Comparison of ENCODE assay signal across 15 mouse cellular contexts in genomic region chr13:49546517-49546916, GRCm38 (mm10). TPM values are rescaled to one million over a fixed set of nuclear protein-coding genes. Genes with fewer than 3 reads are reported as not detected.
DNase-seq lines count a peak whose midpoint lies in the region; ATAC-seq and TF ChIP-seq lines count a peak whose summit lies in the region.
"Had no signal": no experiment of that assay in that cellular context is flagged by ENCODE, and none has a peak within 500 bp of the region (broad histone marks: within the 10 kb centered on the region; RNA-seq: fewer than 3 reads in every experiment).

No protein-coding gene starts in this region.

- H3K4me3 ChIP-seq in lung, embryonic 14.5 days (ENCODE audit: low read depth, low read length): no peak overlapping the region
- peak overlapping the region; percentile 16; the same call in 1 of the 2 replicates for H3K4me3 ChIP-seq in stomach, embryonic 16.5 days (replicated peaks; ENCODE audit: low read length)
- H3K4me3 ChIP-seq: liver, embryonic 12.5 days; midbrain, embryonic 15.5 days had no signal

- TF ChIP-seq CTCF in lung, embryonic 14.5 days (IDR thresholded peaks at IDR 0.05; ENCODE audit: low read depth): no peak

- no peaks in the 10 kb centered on the region for H3K9me3 ChIP-seq in lung, embryonic 14.5 days (ENCODE audit: low read depth, low read length)
- H3K9me3 ChIP-seq in stomach, embryonic 16.5 days (replicated peaks; ENCODE audit: control insufficient read depth, low read length): no peaks in the 10 kb centered on the region
- H3K9me3 ChIP-seq: liver, embryonic 12.5 days; midbrain, embryonic 15.5 days had no signal

- no peaks in the 10 kb centered on the region for H3K27me3 ChIP-seq in lung, embryonic 14.5 days (ENCODE audit: insufficient read depth, low read length)
- H3K27me3 ChIP-seq in stomach, embryonic 16.5 days (ENCODE audit: control insufficient read depth, insufficient read depth, low read length): no peaks in the 10 kb centered on the region
- H3K27me3 ChIP-seq: liver, embryonic 12.5 days; midbrain, embryonic 15.5 days had no signal

- WGBS in lung, embryonic 14.5 days: 51% methylated on average over 1 of the region's 1 CpGs
- WGBS in stomach, embryonic 16.5 days: 44% methylated on average over 1 of the region's 1 CpGs

- no peak overlapping the region for H3K9ac ChIP-seq in lung, embryonic 14.5 days
- H3K9ac ChIP-seq in stomach, embryonic 16.5 days (ENCODE audit: low read length): no peak overlapping the region
- H3K9ac ChIP-seq: liver, embryonic 12.5 days; midbrain, embryonic 15.5 days had no signal

- no peak; the same call in 1 of the 2 replicates for ATAC-seq in lung, embryonic 14.5 days (ENCODE audit: insufficient read depth)
- no peak for ATAC-seq in stomach, embryonic 16.5 days (ENCODE audit: insufficient read depth, low FRiP score)
- ATAC-seq: liver, embryonic 12.5 days; midbrain, embryonic 15.5 days had no signal

- peak overlapping the region; percentile 32; the same call in 1 of the 2 replicates for H3K27ac ChIP-seq in lung, embryonic 14.5 days (ENCODE audit: low read depth)
- peak overlapping the region; percentile 72 for H3K27ac ChIP-seq in stomach, embryonic 16.5 days (ENCODE audit: low read length)
- H3K27ac ChIP-seq: liver, embryonic 12.5 days; midbrain, embryonic 15.5 days had no signal

- no peaks in the 10 kb centered on the region for H3K4me1 ChIP-seq in lung, embryonic 14.5 days (ENCODE audit: insufficient read depth)
- peaks cover 5% of the 10 kb centered on the region; the same call in 1 of the 2 replicates for H3K4me1 ChIP-seq in stomach, embryonic 16.5 days (ENCODE audit: control insufficient read depth, insufficient read depth, low read length)
- H3K4me1 ChIP-seq: liver, embryonic 12.5 days; midbrain, embryonic 15.5 days had no signal

- intact Hi-C loops in heart, postnatal 14 days (cut with DNase I): loop anchor here (5.0 kb wide), 2 partner anchors 36 to 89 kb away; partner anchors contain the start of gene Omd

- no peak overlapping the region for H3K4me2 ChIP-seq in lung, embryonic 14.5 days
- peak overlapping the region; percentile 35 for H3K4me2 ChIP-seq in stomach, embryonic 16.5 days (ENCODE audit: low read depth, low read length)
- H3K4me2 ChIP-seq: liver, embryonic 12.5 days; midbrain, embryonic 15.5 days had no signal

- DNase-seq in lung, embryonic 14.5 days: peak; percentile 28
- DNase-seq in lung, postnatal 4 days: no peak
- peak; percentile 23 to 24 for DNase-seq in heart, postnatal 14 days
- DNase-seq in kidney, postnatal 4 days: peak; percentile 7 to 18
- DNase-seq in retina, postnatal 1 day: no peak
- DNase-seq in urinary bladder, adult 2 months (ENCODE audit: low spot score): no peak
- DNase-seq in layer of hippocampus, postnatal 36 days: no peak
- DNase-seq: cerebellum, adult 11 months; thymus, postnatal 36 days had no signal

- no peaks in the 10 kb centered on the region for H3K36me3 ChIP-seq in lung, embryonic 14.5 days (ENCODE audit: insufficient read depth)
- H3K36me3 ChIP-seq in stomach, embryonic 16.5 days (ENCODE audit: control insufficient read depth, insufficient read depth, low read length): no peaks in the 10 kb centered on the region
- H3K36me3 ChIP-seq: liver, embryonic 12.5 days; midbrain, embryonic 15.5 days had no signal

RNA-seq across cellular contexts. Expression of gene Aspn, which starts 2.3 kb away (rescaled TPM):
- polyA plus RNA-seq in lung, embryonic 14.5 days (2014; fragmentation: Nextera tagmentation; extraction: Ambion mirVana): 12.8 and 15.0 TPM in 2 replicates
- total RNA-seq in heart, postnatal 14 days (2021): 10 to 100 TPM; 73.3 to 74.1 TPM
- polyA plus RNA-seq in stomach, embryonic 16.5 days (2015; fragmentation: Nextera tagmentation; extraction: Ambion mirVana): 119 and 131 TPM in 2 replicates
- polyA plus RNA-seq in urinary bladder, adult 2 months (2012; rRNA removed): 9.2 and 10.0 TPM in 2 replicates
- total RNA-seq in layer of hippocampus, postnatal 36 days (2021): 1 to 10 TPM; 1.2 to 1.7 TPM

RNA-seq across cellular contexts. Expression of gene Omd, which starts 35.7 kb away (rescaled TPM):
- 1.0 and 1.5 TPM in 2 replicates for polyA plus RNA-seq in lung, embryonic 14.5 days (2014; fragmentation: Nextera tagmentation; extraction: Ambion mirVana)
- 1 to 10 TPM; 1.9 to 2.6 TPM for total RNA-seq in heart, postnatal 14 days (2021)
- 0.85 and 1.1 TPM in 2 replicates for polyA plus RNA-seq in stomach, embryonic 16.5 days (2015; fragmentation: Nextera tagmentation; extraction: Ambion mirVana)
- polyA plus RNA-seq in urinary bladder, adult 2 months (2012; rRNA removed): 2.9 and 3.5 TPM in 2 replicates
- 1 to 10 TPM in 1 of 2 experiments, under 1 TPM in 1; 0.30 to 1.1 TPM for total RNA-seq in layer of hippocampus, postnatal 36 days (2021)
- polyA plus RNA-seq: large intestine, adult 2 months had no signal

RNA-seq across cellular contexts. Expression of gene Ecm2, which starts 41.9 kb away (rescaled TPM):
- polyA plus RNA-seq in lung, embryonic 14.5 days (2014; fragmentation: Nextera tagmentation; extraction: Ambion mirVana): 0.66 and 0.74 TPM in 2 replicates
- total RNA-seq in heart, postnatal 14 days (2021): 10 to 100 TPM; 16.4 to 19.1 TPM
- polyA plus RNA-seq in stomach, embryonic 16.5 days (2015; fragmentation: Nextera tagmentation; extraction: Ambion mirVana): 1.4 and 1.5 TPM in 2 replicates
- polyA plus RNA-seq in urinary bladder, adult 2 months (2012; rRNA removed): 11.8 and 13.4 TPM in 2 replicates
- 1 to 10 TPM; 6.5 to 7.4 TPM for total RNA-seq in layer of hippocampus, postnatal 36 days (2021)

RNA-seq across cellular contexts. Expression of gene Tes3-ps, which starts 53.4 kb away (rescaled TPM):
- polyA plus RNA-seq in lung, embryonic 14.5 days (2014; fragmentation: Nextera tagmentation; extraction: Ambion mirVana): 1.3 and 1.4 TPM in 2 replicates
- 1 to 10 TPM; 1.2 to 1.4 TPM for total RNA-seq in heart, postnatal 14 days (2021)
- 0.74 and 1.2 TPM in 2 replicates for polyA plus RNA-seq in stomach, embryonic 16.5 days (2015; fragmentation: Nextera tagmentation; extraction: Ambion mirVana)
- polyA plus RNA-seq in urinary bladder, adult 2 months (2012; rRNA removed): 0.14 and 0.25 TPM in 2 replicates
- total RNA-seq in layer of hippocampus, postnatal 36 days (2021): 1 to 10 TPM; 1.6 TPM
- polyA plus RNA-seq: gonadal fat pad, adult 2 months; spleen, adult 2 months had no signal

Comparison
In these comparisons a context has a peak if more than half of its experiments do, and no peak if none do; other contexts are left out.
1. DNase-seq: peak in lung, embryonic 14.5 days (single experiment), heart, postnatal 14 days (2 of 2) and kidney, postnatal 4 days (2 of 2); none in lung, postnatal 4 days (0 of 2), retina, postnatal 1 day (single experiment), urinary bladder, adult 2 months (single experiment) and layer of hippocampus, postnatal 36 days (0 of 2).